Mouse (Mus musculus) intestine, embryonic 15.5 days (tissue): ENCODE measurements around the gene Vps45. TPM values are rescaled to one million over a fixed set of nuclear protein-coding genes. Genes with fewer than 3 reads are reported as not detected.

Experiments used
- ATAC-seq: fragments of 200-750 bp; cut with Nextera tagmentation; 2 replicates; pipeline ENCODE4 v1.8.0; 2017; ENCODE audit warnings: moderate TSS enrichment, moderate library complexity
- H3K27ac ChIP-seq: fragments of 300-500 bp; sonication (generic); 2 replicates; pipeline ENCODE4 v1.5.1; 2015; ENCODE audit warnings: mild to moderate bottlenecking, inconsistent platforms
- H3K27me3 ChIP-seq: fragments of 300-500 bp; sonication (generic); replicated peaks from 2 replicates; pipeline ENCODE4 v1.6.1; 2015; ENCODE audit warnings: inconsistent platforms
- H3K36me3 ChIP-seq: fragments of 300-500 bp; sonication (generic); 2 replicates; pipeline ENCODE4 v1.6.1; 2015; ENCODE audit warnings: inconsistent platforms
- H3K4me1 ChIP-seq: fragments of 300-500 bp; sonication (generic); replicated peaks from 2 replicates; pipeline ENCODE4 v1.6.1; 2015; ENCODE audit warnings: inconsistent platforms
- H3K4me2 ChIP-seq: fragments of 300-500 bp; sonication (generic); replicated peaks from 2 replicates; pipeline ENCODE4 v1.6.1; 2015; ENCODE audit warnings: mild to moderate bottlenecking, inconsistent platforms
- H3K4me3 ChIP-seq: fragments of 300-500 bp; sonication (generic); replicated peaks from 2 replicates; pipeline ENCODE4 v1.5.1; 2015; ENCODE audit warnings: inconsistent platforms
- H3K9ac ChIP-seq: fragments of 300-500 bp; sonication (generic); 2 replicates; pipeline ENCODE4 v1.6.1; 2015; ENCODE audit warnings: inconsistent platforms
- H3K9me3 ChIP-seq: fragments of 300-500 bp; sonication (generic); 2 replicates; pipeline ENCODE4 v1.6.1; 2016; ENCODE audit warnings: inconsistent platforms
- WGBS: fragments of 180-500 bp; shearing (Covaris S2); methylation state at CpG from one replicate; pipeline ENCODE4 v1.1.7; 2015; 5-methylcytosine and 5-hydroxymethylcytosine counted together
- polyA plus RNA-seq: library from polyadenylated mRNA; unstranded; fragments of >200 nt; fragmentation: Nextera tagmentation; extraction: Ambion mirVana; gene quantifications from 2 replicates; pipeline ENCODE4 v1.2.1, GENCODE M21; 2015

Vps45 gene
- polyA plus RNA-seq, 1 experiment from 2014 or later: 28.4 TPM

DNA sequence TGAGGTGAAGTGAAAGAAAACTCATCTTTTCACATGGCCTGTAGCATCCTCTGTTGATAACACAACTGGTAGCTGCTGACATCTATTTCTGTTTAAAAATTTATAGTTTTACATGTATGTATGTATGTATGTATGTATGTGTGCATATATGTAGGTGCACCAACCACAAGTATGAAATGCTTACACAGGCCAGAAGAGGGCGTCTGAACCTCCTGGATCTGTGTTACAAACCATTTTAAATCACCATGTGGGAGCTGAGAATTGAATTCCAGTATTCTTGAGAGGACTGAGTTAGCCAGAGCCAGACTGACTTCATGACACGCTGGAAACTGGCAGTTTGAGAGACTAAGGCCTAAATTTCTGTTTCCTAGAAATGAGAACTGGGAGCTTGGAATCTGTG lies 32.9 kb upstream of the Vps45 start:
- no peaks in the 10 kb centered on the region for H3K4me1 ChIP-seq
- no peak overlapping the region for H3K4me3 ChIP-seq
- ATAC-seq: no peak
- H3K27me3 ChIP-seq: no peaks in the 10 kb centered on the region
- WGBS: 72% methylated on average over 2 of the region's 2 CpGs
- H3K27ac ChIP-seq: no peak overlapping the region
- H3K36me3 ChIP-seq: no peaks in the 10 kb centered on the region
- no peak overlapping the region for H3K4me2 ChIP-seq
- no peak overlapping the region for H3K9ac ChIP-seq
- H3K9me3 ChIP-seq: no peaks in the 10 kb centered on the region

DNA sequence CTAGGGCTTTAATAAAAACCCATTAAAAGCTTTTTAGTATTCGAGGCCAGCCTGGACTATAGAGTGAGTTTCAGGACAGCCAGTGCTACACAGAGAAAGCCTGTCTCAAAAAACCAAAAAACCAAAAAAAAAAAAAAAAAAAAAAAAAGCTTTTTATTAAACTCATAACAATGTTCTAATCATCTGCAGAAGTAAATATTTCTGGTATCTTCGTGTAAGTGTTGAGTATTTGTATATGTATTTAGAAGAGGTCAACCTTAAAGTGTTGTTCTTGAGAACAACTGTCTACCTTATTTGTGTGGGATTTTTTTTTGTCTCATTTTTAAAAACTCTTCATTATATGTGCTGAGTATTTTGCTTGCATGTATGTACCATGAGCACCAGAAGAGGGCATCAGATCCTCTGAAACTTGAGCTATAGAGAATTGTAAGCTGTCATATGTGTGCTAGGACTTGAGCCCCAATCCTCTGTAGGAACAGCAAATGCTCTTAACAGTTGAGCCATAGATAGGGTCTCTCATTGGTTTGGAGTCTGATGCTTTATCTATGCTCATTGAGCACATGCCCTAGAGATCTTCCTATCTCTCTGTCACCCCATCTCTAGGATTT lies 31.7 kb upstream of the Vps45 start:
- WGBS: 56% methylated on average over 2 of the region's 2 CpGs
- H3K4me3 ChIP-seq: no peak overlapping the region
- H3K9ac ChIP-seq: no peak overlapping the region
- H3K36me3 ChIP-seq: no peaks in the 10 kb centered on the region
- no peaks in the 10 kb centered on the region for H3K27me3 ChIP-seq
- no peaks in the 10 kb centered on the region for H3K9me3 ChIP-seq
- H3K4me2 ChIP-seq: no peak overlapping the region
- H3K27ac ChIP-seq: no peak overlapping the region
- no peak for ATAC-seq
- no peaks in the 10 kb centered on the region for H3K4me1 ChIP-seq

DNA sequence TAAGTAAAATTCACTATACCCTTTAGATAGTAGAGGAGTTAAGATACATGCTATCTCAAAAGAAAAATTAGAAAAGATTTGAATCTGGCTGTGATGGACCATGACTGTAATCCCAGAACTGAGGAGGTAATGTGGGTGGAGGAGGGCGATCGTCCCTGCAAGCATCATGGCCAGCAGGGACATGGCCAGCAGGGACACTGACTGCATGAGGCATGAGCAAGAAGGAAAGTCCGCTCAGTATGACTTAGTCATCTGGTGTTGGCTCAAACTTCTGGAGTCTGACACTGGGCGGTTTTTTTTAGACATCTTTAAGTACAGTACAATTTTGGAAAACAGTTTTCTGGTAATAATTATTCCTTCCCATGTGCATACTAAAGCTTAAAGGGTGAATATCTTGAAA lies 29.5 kb upstream of the Vps45 start:
- Histone ChIP-seq H3K4me2 (no peak overlapping the region), H3K9ac (no peak overlapping the region), H3K4me3 (no peak overlapping the region), H3K27me3 (no peaks in the 10 kb centered on the region), H3K36me3 (no peaks in the 10 kb centered on the region), H3K4me1 (no peaks in the 10 kb centered on the region), H3K27ac (no peak overlapping the region), H3K9me3 (no peaks in the 10 kb centered on the region)
- WGBS: 82% methylated on average over 4 of the region's 4 CpGs
- no peak for ATAC-seq

DNA sequence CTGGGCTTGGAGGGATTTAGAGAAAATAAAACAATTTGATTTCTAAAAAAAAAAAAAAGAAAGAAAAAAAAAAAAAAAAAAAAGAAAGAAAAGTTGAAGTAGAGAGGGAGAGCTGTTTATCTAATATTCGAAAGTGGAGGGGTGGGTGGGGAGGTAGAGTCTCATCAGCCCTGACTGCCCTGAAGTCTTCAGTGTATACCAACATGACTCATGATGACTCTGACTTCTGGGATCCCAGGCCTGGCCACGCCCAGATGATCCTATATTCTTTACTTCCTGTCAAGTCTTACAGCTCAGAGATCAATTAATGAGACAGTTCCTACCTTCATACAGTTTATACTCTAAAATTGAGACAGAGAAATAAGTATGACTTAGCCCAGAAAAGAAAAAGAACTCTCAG lies 29.0 kb upstream of the Vps45 start:
- ATAC-seq: no peak
- Histone ChIP-seq H3K27me3 (no peaks in the 10 kb centered on the region), H3K9ac (no peak overlapping the region), H3K36me3 (no peaks in the 10 kb centered on the region), H3K4me1 (no peaks in the 10 kb centered on the region), H3K9me3 (no peaks in the 10 kb centered on the region), H3K27ac (no peak overlapping the region), H3K4me2 (no peak overlapping the region), H3K4me3 (no peak overlapping the region)
- WGBS: 60% methylated on average over 2 of the region's 2 CpGs

DNA sequence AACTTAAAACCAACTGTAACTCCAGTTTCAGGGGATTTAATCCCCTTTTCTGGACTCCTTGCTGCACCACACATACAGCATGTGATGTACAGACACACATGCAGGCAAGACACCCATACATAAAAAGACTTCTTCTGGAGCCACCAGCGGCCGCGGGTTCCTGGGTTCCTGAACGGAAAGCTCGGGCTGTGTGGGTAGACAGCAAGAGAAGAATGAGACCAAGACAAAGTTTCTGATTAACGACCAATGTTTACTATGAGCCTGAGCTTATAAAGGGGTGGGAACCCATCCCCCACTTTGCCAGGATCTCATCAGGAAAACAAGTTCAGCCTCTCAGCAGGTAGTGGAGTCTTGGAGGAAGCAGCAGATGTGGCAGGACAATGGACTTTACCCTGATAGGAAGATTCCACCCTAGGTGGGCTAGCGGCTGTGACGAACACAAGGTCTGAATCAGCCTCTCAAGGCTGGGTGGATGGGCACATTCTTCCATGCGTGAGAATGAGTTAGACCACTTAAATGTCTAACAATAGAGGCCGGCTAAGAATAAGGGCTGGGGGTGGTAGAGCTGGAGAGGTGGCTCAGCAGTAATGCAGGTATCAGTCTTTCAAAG lies 26.0 kb upstream of the Vps45 start:
- H3K4me1 ChIP-seq: no peaks in the 10 kb centered on the region
- H3K4me3 ChIP-seq: no peak overlapping the region
- ATAC-seq: no peak
- no peaks in the 10 kb centered on the region for H3K27me3 ChIP-seq
- H3K27ac ChIP-seq: no peak overlapping the region
- no peaks in the 10 kb centered on the region for H3K36me3 ChIP-seq
- H3K9me3 ChIP-seq: no peaks in the 10 kb centered on the region
- H3K9ac ChIP-seq: no peak overlapping the region
- 77% methylated on average over 10 of the region's 10 CpGs for WGBS
- H3K4me2 ChIP-seq: no peak overlapping the region

DNA sequence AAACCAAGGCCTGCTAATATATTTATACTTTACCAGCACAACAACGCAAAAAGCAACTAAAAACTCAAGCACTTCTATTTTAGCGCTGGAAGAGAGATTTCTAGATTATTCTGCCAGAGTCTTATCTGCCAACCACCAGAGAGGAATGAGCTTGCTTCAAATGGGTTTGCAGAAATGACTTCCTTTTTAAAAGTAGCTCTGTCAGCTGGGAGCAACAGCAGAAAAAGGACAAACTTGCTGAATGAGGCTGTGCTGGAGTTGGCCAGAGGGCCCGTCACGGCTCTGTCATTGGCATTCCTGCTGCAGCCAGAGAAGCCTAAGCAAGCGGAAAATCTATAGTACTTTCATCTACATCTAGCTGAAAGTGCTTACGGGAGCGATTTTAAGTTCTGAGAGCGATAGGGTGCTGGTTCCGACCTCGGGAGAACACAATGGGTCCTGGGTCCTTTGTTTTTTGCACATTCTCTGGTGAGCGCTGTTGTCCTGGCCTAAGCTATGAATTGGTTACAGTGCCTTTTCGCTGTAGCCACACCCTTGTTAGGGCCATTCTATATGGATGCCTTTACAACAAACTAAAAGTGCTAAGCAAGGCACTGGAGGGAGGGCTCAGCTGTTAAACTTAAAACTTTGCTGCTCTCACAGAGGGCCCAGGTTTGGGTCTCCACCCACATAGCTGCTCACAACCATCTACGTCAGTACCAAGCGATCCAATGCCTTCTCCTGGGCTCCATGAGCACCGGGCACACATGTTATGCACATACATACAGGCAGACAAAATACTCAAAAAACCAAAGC lies 24.6 kb upstream of the Vps45 start:
- no peak overlapping the region for H3K4me3 ChIP-seq
- no peak overlapping the region for H3K9ac ChIP-seq
- H3K27me3 ChIP-seq: no peaks in the 10 kb centered on the region
- H3K36me3 ChIP-seq: no peaks in the 10 kb centered on the region
- no peaks in the 10 kb centered on the region for H3K4me1 ChIP-seq
- ATAC-seq: no peak
- no peaks in the 10 kb centered on the region for H3K9me3 ChIP-seq
- H3K27ac ChIP-seq: no peak overlapping the region
- 76% methylated on average over 15 of the region's 15 CpGs for WGBS
- H3K4me2 ChIP-seq: no peak overlapping the region

DNA sequence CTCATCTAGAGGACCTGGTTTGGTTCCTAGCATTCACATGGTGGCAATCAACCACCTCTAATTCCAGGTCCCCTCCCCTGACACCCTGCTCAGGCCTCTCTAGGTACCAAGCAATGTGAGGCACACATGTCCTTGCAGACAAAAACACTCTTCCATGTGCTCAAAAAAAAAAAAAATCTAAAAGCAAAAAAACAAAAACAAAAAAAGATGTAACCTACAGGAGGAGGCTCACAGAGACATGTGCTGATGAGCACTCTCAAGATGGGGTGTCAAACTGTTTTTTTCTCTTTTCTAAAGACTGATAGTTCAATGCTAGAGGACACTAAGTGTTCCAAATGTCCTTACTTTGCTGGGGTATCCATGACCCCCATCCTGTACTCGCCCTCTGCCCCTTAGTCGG lies 23.8 kb upstream of the Vps45 start:
- 73% methylated on average over 2 of the region's 2 CpGs for WGBS
- no peaks in the 10 kb centered on the region for H3K9me3 ChIP-seq
- H3K27ac ChIP-seq: no peak overlapping the region
- no peaks in the 10 kb centered on the region for H3K36me3 ChIP-seq
- H3K4me3 ChIP-seq: no peak overlapping the region
- ATAC-seq: no peak
- H3K9ac ChIP-seq: no peak overlapping the region
- H3K4me2 ChIP-seq: no peak overlapping the region
- H3K4me1 ChIP-seq: no peaks in the 10 kb centered on the region
- H3K27me3 ChIP-seq: no peaks in the 10 kb centered on the region

DNA sequence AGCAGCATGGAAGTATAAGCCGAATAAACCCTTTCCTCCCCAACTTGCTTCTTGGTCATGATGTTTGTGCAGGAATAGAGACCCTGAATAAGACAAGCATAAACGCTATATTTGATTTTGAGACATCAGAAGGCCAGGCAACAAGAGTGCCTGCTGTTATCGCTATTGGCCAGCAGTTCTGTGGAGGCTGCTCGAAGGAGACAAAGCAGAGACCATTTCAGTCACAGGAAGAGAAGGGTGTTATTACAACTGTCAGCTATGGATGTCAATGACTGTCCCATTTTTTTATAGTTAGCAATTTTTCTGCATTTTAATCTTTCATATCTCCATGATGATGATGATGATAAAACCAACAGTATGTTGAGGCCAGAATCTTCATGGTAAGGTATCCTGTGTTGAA lies 23.4 kb upstream of the Vps45 start:
- H3K4me1 ChIP-seq: no peaks in the 10 kb centered on the region
- no peaks in the 10 kb centered on the region for H3K9me3 ChIP-seq
- ATAC-seq: no peak
- H3K27ac ChIP-seq: no peak overlapping the region
- H3K9ac ChIP-seq: no peak overlapping the region
- no peaks in the 10 kb centered on the region for H3K27me3 ChIP-seq
- H3K36me3 ChIP-seq: no peaks in the 10 kb centered on the region
- H3K4me3 ChIP-seq: no peak overlapping the region
- 84% methylated on average over 4 of the region's 4 CpGs for WGBS
- no peak overlapping the region for H3K4me2 ChIP-seq

DNA sequence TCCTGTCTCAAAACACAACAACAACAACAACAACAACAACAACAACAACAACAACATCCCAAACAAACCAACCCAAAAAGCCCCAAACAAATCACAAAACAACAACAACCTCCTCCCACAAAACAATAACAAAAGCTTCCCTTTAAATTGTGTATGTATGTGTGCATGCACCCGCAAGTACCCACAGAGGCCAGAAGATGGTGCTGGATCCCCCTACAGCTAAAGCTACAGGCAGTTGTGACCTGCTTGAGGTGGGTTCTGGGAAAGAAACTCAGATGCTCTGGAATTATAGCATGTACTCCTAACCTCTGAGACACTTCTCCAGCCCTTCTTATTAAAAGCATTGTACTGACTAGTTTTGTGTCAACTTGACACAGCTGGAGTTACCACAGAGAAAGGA lies 22.7 kb upstream of the Vps45 start:
- Histone ChIP-seq H3K4me2 (no peak overlapping the region), H3K9ac (no peak overlapping the region), H3K4me3 (no peak overlapping the region)

DNA sequence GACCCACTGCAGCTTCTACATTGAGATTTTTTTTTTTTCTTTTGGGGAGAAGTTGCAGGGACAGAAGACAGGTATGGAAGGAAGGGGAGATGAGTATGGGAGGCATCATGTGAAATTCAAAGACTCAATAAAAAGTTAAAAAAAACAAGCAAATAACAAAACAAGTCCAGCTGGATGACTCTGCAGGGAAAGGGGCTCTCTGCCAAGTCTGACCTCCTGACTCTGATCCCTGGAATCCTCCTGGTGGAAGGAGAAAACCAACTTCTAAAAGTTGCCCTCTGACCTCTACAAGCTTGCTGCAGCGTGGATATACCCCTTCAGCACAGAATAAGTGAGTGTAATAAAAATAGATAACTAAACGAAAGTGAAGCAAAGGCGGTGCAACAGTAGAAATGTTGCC lies 20.4 kb upstream of the Vps45 start:
- Histone ChIP-seq H3K9ac (no peak overlapping the region), H3K27me3 (no peaks in the 10 kb centered on the region), H3K4me1 (no peaks in the 10 kb centered on the region), H3K4me3 (no peak overlapping the region), H3K9me3 (no peaks in the 10 kb centered on the region), H3K4me2 (no peak overlapping the region), H3K36me3 (no peaks in the 10 kb centered on the region), H3K27ac (no peak overlapping the region)
- WGBS: 29% methylated on average over 3 of the region's 3 CpGs
- ATAC-seq: no peak

More for the DNA sequence above, 22.7 kb upstream of the Vps45 start:
- Histone ChIP-seq H3K36me3 (no peaks in the 10 kb centered on the region), H3K27ac (no peak overlapping the region), H3K27me3 (no peaks in the 10 kb centered on the region), H3K4me1 (no peaks in the 10 kb centered on the region), H3K9me3 (no peaks in the 10 kb centered on the region)
- no peak for ATAC-seq
- 83% methylated on average over 1 of the region's 1 CpGs for WGBS

DNA sequence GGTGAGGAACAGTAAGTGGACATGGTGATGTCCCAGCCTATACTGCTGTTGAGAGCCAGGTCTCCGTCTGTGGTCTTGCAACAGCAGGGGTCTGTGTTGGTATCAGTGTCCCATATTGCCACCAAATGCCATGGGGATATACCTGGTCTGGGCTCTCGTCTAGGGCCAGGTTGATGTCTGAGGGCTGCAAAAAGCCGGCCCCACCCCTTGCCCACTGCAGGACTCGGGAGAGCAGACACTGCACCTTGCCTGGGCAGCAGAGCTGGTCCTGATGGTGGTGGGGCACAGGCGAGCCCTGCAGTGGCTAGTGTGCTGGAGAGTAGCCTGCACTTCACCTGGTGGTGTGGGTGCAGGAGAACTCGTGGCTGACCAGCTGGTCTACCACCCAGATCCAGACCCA lies 19.8 kb upstream of the Vps45 start:
- no peak overlapping the region for H3K9ac ChIP-seq
- H3K9me3 ChIP-seq: no peaks in the 10 kb centered on the region
- no peaks in the 10 kb centered on the region for H3K27me3 ChIP-seq
- H3K27ac ChIP-seq: no peak overlapping the region
- H3K36me3 ChIP-seq: no peaks in the 10 kb centered on the region
- ATAC-seq: no peak
- no peaks in the 10 kb centered on the region for H3K4me1 ChIP-seq
- WGBS: 83% methylated on average over 6 of the region's 6 CpGs
- H3K4me3 ChIP-seq: no peak overlapping the region
- no peak overlapping the region for H3K4me2 ChIP-seq

DNA sequence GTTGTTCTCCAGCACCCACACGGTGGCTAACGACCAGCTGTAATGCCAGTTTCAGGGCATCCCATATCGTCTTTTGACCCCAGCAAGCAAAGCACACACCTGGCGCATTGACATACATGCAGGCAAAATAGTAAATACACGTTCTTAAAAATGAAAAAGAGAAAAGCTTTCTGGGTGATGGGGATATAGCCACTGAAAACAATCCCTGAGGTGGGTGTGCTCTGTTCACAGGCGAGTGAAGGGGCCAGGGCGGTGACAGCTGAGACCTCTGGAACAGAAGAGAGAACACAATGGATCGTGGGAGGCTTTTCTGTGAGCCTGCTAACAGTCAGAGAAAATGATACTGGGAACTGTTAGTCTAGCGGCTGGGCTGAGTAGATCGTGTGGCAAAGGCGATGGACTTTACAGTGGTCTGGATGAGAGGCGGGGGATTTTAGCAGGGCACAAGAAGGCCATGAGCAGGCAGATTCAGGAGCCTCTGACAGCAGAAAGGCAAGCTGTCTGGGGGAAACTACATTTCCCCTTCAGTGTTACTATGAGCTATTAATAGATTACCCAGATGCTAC lies 14.7 kb upstream of the Vps45 start:
- H3K27me3 ChIP-seq: no peaks in the 10 kb centered on the region
- WGBS: 73% methylated on average over 12 of the region's 12 CpGs
- ATAC-seq: no peak

More for the DNA sequence above, 14.7 kb upstream of the Vps45 start:
- Histone ChIP-seq H3K27ac (no peak overlapping the region), H3K9ac (no peak overlapping the region), H3K4me2 (no peak overlapping the region), H3K4me3 (no peak overlapping the region), H3K4me1 (no peaks in the 10 kb centered on the region), H3K36me3 (no peaks in the 10 kb centered on the region), H3K9me3 (no peaks in the 10 kb centered on the region)
